Mouse (Mus musculus) heart, embryonic 13.5 days (tissue): Measurements from ENCODE around the gene Esp23. TPM values are rescaled to one million over a fixed set of nuclear protein-coding genes. Genes with fewer than 3 reads are reported as not detected.
"Not testable (repeated sequence)": the region's sequence is repeated elsewhere in the genome, so short reads cannot be mapped to it uniquely, and the experiment has no call there.

Experiments
- ATAC-seq: fragments of 200-750 bp; cut with Nextera tagmentation; 2 replicates; pipeline ENCODE4 v1.8.0; 2017; ENCODE audit warnings: moderate TSS enrichment; ENCODE audit not compliant: insufficient number of reproducible peaks, low FRiP score, low TSS enrichment; ENCODE audit errors: extremely low read depth
- H3K27ac ChIP-seq: fragments of 300-500 bp; sonication (generic); replicated peaks from 2 replicates; pipeline ENCODE4 v1.5.1; 2015; ENCODE audit warnings: moderate library complexity, mild to moderate bottlenecking, inconsistent platforms
- H3K27me3 ChIP-seq: fragments of 300-500 bp; sonication (generic); replicated peaks from 2 replicates; pipeline ENCODE4 v1.6.1; 2015; ENCODE audit warnings: mild to moderate bottlenecking, inconsistent platforms
- H3K36me3 ChIP-seq: fragments of 300-500 bp; sonication (generic); 2 replicates; pipeline ENCODE4 v1.6.1; 2015; ENCODE audit warnings: mild to moderate bottlenecking, inconsistent platforms
- H3K4me1 ChIP-seq: fragments of 300-500 bp; sonication (generic); 2 replicates; pipeline ENCODE4 v1.6.1; 2015; ENCODE audit warnings: inconsistent platforms
- H3K4me2 ChIP-seq: fragments of 300-500 bp; sonication (generic); 2 replicates; pipeline ENCODE4 v1.6.1; 2015; ENCODE audit warnings: inconsistent platforms, mild to moderate bottlenecking, moderate library complexity
- H3K4me3 ChIP-seq: fragments of 300-500 bp; sonication (generic); 2 replicates; pipeline ENCODE4 v1.5.1; 2015; ENCODE audit warnings: moderate library complexity, mild to moderate bottlenecking, inconsistent platforms
- H3K9ac ChIP-seq: fragments of 300-500 bp; sonication (generic); 2 replicates; pipeline ENCODE4 v1.6.1; 2015; ENCODE audit warnings: inconsistent platforms, mild to moderate bottlenecking, moderate library complexity
- H3K9me3 ChIP-seq: fragments of 300-500 bp; sonication (generic); 2 replicates; pipeline ENCODE4 v1.6.1; 2016; ENCODE audit warnings: inconsistent platforms
- WGBS: fragments of 180-500 bp; shearing (Covaris S2); methylation state at CpG from one replicate; pipeline ENCODE4 v1.1.7; 2015; ENCODE audit warnings: mixed read lengths; 5-methylcytosine and 5-hydroxymethylcytosine counted together
- polyA plus RNA-seq: library from polyadenylated mRNA; unstranded; fragments of >200 nt; fragmentation: Nextera tagmentation; extraction: Ambion mirVana; gene quantifications from 2 replicates; pipeline ENCODE4 v1.2.1, GENCODE M21; 2015

Gene Esp23
- polyA plus RNA-seq: not detected in 2 replicates

- Histone ChIP-seq H3K9me3 (0 out of 2 replicates have a peak, but pooled peaks cover 22% of the 10 kb centered on the region), H3K27me3 (no peaks in the 10 kb centered on the region), H3K27ac (no peak within 1 kb of the TSS), H3K4me1 (no peaks in the 10 kb centered on the region), H3K4me3 (no peak within 1 kb of the TSS), H3K4me2 (no peak within 1 kb of the TSS), H3K9ac (no peak within 1 kb of the TSS), H3K36me3 (no peaks in the 10 kb centered on the region)
- 43% methylated on average over 1 of the region's 1 CpGs for WGBS
- ATAC-seq: no peak
Measured at GRCm38 (mm10) chr17:39076937-39077336, at the start of gene Esp23. Gene Esp23, minus strand, starts transcription at chr17:39077037.

GRCm38 (mm10) chr17:39107126-39107525, 30.3 kb upstream of the Esp23 start:
- not testable (repeated sequence) for H3K4me3 ChIP-seq, H3K4me1 ChIP-seq, ATAC-seq, H3K36me3 ChIP-seq, H3K27ac ChIP-seq, H3K27me3 ChIP-seq, H3K9ac ChIP-seq, H3K4me2 ChIP-seq
- H3K9me3 ChIP-seq: peaks cover 34% of the 10 kb centered on the region
- WGBS: 61% methylated on average over 11 of the region's 11 CpGs

GRCm38 (mm10) chr17:39095034-39095433, 18.2 kb upstream of the Esp23 start, which contains the start of gene Esp22:
Gene Esp22, plus strand, starts transcription at chr17:39095334.
- no peaks in the 10 kb centered on the region for H3K27me3 ChIP-seq
- WGBS: 78% methylated on average over 1 of the region's 1 CpGs
- no peak within 1 kb of the TSS for H3K4me2 ChIP-seq
- peaks cover 20% of the 10 kb centered on the region for H3K9me3 ChIP-seq
- no peaks in the 10 kb centered on the region for H3K4me1 ChIP-seq
- no peak within 1 kb of the TSS for H3K4me3 ChIP-seq
- H3K9ac ChIP-seq: no peak within 1 kb of the TSS
- no peak within 1 kb of the TSS for H3K27ac ChIP-seq
- no peaks in the 10 kb centered on the region for H3K36me3 ChIP-seq
- ATAC-seq: no peak

GRCm38 (mm10) chr17:39063641-39064040, 13.2 kb downstream of the Esp23 start:
- Histone ChIP-seq H3K9ac (no peak overlapping the region), H3K27me3 (no peaks in the 10 kb centered on the region), H3K4me1 (no peaks in the 10 kb centered on the region), H3K36me3 (no peaks in the 10 kb centered on the region), H3K9me3 (peaks cover 20% of the 10 kb centered on the region), H3K4me2 (no peak overlapping the region), H3K27ac (no peak overlapping the region), H3K4me3 (no peak overlapping the region)
- no peak for ATAC-seq

GRCm38 (mm10) chr17:39043241-39043640, 33.6 kb downstream of the Esp23 start, which contains the start of gene Gm21903:
Gene Gm21903, minus strand, starts transcription at chr17:39043341.
- Histone ChIP-seq H3K27me3 (no peaks in the 10 kb centered on the region), H3K36me3 (no peaks in the 10 kb centered on the region), H3K4me3 (no peak within 1 kb of the TSS), H3K4me1 (no peaks in the 10 kb centered on the region), H3K27ac (no peak within 1 kb of the TSS), H3K4me2 (no peak within 1 kb of the TSS), H3K9ac (no peak within 1 kb of the TSS), H3K9me3 (peaks cover 17% of the 10 kb centered on the region; the same call in 1 of the 2 replicates)
- no peak for ATAC-seq

- ATAC-seq, H3K4me1 ChIP-seq, H3K36me3 ChIP-seq, H3K27ac ChIP-seq, H3K9me3 ChIP-seq, H3K9ac ChIP-seq, H3K4me2 ChIP-seq, H3K4me3 ChIP-seq, H3K27me3 ChIP-seq: not testable (repeated sequence)
- 68% methylated on average over 3 of the region's 3 CpGs for WGBS
Measured at GRCm38 (mm10) chr17:39036395-39036794, 40.4 kb downstream of the Esp23 start, which contains the start of gene Esp24. Gene Esp24, plus strand, starts transcription at chr17:39036695.

Other genes with a start within 250 kb of the Esp23 start
- gene Esp24, start 40.3 kb downstream of the Esp23 start, polyA plus RNA-seq: not detected in 2 replicates
- not detected in 2 replicates for gene Gm21903, start 33.7 kb downstream of the Esp23 start, polyA plus RNA-seq
- not detected in 2 replicates for gene Esp22, start 18.3 kb upstream of the Esp23 start, polyA plus RNA-seq